8 mouse cellular contexts compared by ENCODE assay signal in genomic region chr1:87852892-87853600, GRCm38 (mm10). TPM values are rescaled to one million over a fixed set of nuclear protein-coding genes. Genes with fewer than 3 reads are reported as not detected.
DNase-seq lines count a peak whose midpoint lies in the region; ATAC-seq and TF ChIP-seq lines count a peak whose summit lies in the region.

Dgkd (plus strand) TSS chr1:87853287.

- peaks cover 15% of the 10 kb centered on the region for H3K4me1 ChIP-seq in cerebellum, adult 2 months (ENCODE audit: control insufficient read depth, insufficient read depth, low read length)
- peaks cover 14% of the 10 kb centered on the region for H3K4me1 ChIP-seq in forebrain, postnatal 0 days (ENCODE audit: insufficient read depth)

- DNase-seq in Patski (ENCODE audit: low read depth, low spot score), result no peak
- DNase-seq in cerebellum, adult 2 months, result peak; percentile 78 to 79
- DNase-seq in forebrain, postnatal 0 days, result peak; percentile 86
- DNase-seq in layer of hippocampus, adult 9-11 months, result peak; percentile 68
- DNase-seq in lung, postnatal 10 days, result peak; percentile 72
- DNase-seq in ovary, postnatal 14 days (ENCODE audit: low spot score), result peak; percentile 57
- DNase-seq in thymus, postnatal 14 days, result peak; percentile 85

- H3K4me2 ChIP-seq in forebrain, postnatal 0 days (ENCODE audit: low read depth), result peak within 1 kb of the TSS; percentile 88

- TF ChIP-seq CTCF in Patski (IDR thresholded peaks at IDR 0.05), result no peak
- no peak for TF ChIP-seq CTCF in cerebellum, adult 2 months (IDR thresholded peaks at IDR 0.05; ENCODE audit: borderline replicate concordance, insufficient read depth, low read depth, low read length)
- TF ChIP-seq CTCF in forebrain, postnatal 0 days (IDR thresholded peaks at IDR 0.05; ENCODE audit: low read depth), result no peak

- CTCF ChIA-PET in Patski (lab: Charles Lee), result no interaction called here

- POLR2A ChIA-PET in Patski (lab: Charles Lee), result no interaction called here

- ATAC-seq in Patski, result peak; percentile 58
- peak; percentile 95 for ATAC-seq in forebrain, postnatal 0 days
- ATAC-seq in hematopoietic stem cell, adult 5-6 weeks (replicated peaks in 1 of 2; ENCODE audit: insufficient read depth in 1 of 2, low FRiP score in 2 of 2, low TSS enrichment in 1 of 2, low read depth in 1 of 2, poor library complexity in 2 of 2, severe bottlenecking in 2 of 2), result peak; percentile 70 to 80

- no peaks in the 10 kb centered on the region for H3K9me3 ChIP-seq in forebrain, postnatal 0 days (ENCODE audit: low read length)

- peak within 1 kb of the TSS; percentile 88 for H3K9ac ChIP-seq in forebrain, postnatal 0 days

- peak; percentile 20; the same call in 1 of the 2 replicates for TF ChIP-seq POLR2A in cerebellum, adult 2 months (IDR thresholded peaks at IDR 0.05; ENCODE audit: borderline replicate concordance, insufficient read depth, low read length)

- no peaks in the 10 kb centered on the region for H3K36me3 ChIP-seq in forebrain, postnatal 0 days (ENCODE audit: insufficient read depth)

- H3K27ac ChIP-seq in cerebellum, adult 2 months (ENCODE audit: insufficient read depth, low read length), result peak within 1 kb of the TSS; percentile 99
- peak within 1 kb of the TSS; percentile 82 for H3K27ac ChIP-seq in forebrain, postnatal 0 days (ENCODE audit: low read depth, low read length)

- H3K4me3 ChIP-seq in cerebellum, adult 2 months (replicated peaks; ENCODE audit: insufficient read depth, low read depth, low read length), result peak within 1 kb of the TSS; percentile 97
- H3K4me3 ChIP-seq in forebrain, postnatal 0 days (ENCODE audit: low read depth, low read length), result peak within 1 kb of the TSS; percentile 92

- WGBS in cerebellum, adult 2 months, result under 1% methylated on average over 69 of the region's 74 CpGs
- WGBS in forebrain, postnatal 0 days, result 9% methylated on average over 51 of the region's 74 CpGs

- in situ Hi-C loops in Patski (cut with MboI; ENCODE audit: low pct_unique_long_range_greater_than_20kb), result no loop called here

- no peaks in the 10 kb centered on the region for H3K27me3 ChIP-seq in Patski
- H3K27me3 ChIP-seq in cerebellum, adult 2 months (ENCODE audit: control insufficient read depth, insufficient read depth, low read length), result no peaks in the 10 kb centered on the region
- H3K27me3 ChIP-seq in forebrain, postnatal 0 days (ENCODE audit: insufficient read depth, low read length), result no peaks in the 10 kb centered on the region

RNA-seq across cellular contexts. Expression of gene Dgkd, which starts in this region (rescaled TPM):
- 47.6 TPM for polyA plus RNA-seq in Patski (2021)
- polyA plus RNA-seq in cerebellum, adult 2 months (2012; rRNA removed), result 109 and 126 TPM in 2 replicates
- total RNA-seq in forebrain, postnatal 0 days (2014; rRNA removed), result 80.2 and 80.4 TPM in 2 replicates
- 30.1 and 37.1 TPM in 2 replicates for polyA plus RNA-seq in forebrain, postnatal 0 days (2015; fragmentation: Nextera tagmentation; extraction: Ambion mirVana)
- total RNA-seq in hematopoietic stem cell, adult 5-6 weeks (2017), result 38.8 and 43.0 TPM in 2 replicates
